Mouse (Mus musculus): ENCODE measurements around the gene Gm42674. TPM values are rescaled to one million over a fixed set of nuclear protein-coding genes. Genes with fewer than 3 reads are reported as not detected.

Gene Gm42674
- total RNA-seq, 2 experiments from 2014 or later, result not detected

DNA sequence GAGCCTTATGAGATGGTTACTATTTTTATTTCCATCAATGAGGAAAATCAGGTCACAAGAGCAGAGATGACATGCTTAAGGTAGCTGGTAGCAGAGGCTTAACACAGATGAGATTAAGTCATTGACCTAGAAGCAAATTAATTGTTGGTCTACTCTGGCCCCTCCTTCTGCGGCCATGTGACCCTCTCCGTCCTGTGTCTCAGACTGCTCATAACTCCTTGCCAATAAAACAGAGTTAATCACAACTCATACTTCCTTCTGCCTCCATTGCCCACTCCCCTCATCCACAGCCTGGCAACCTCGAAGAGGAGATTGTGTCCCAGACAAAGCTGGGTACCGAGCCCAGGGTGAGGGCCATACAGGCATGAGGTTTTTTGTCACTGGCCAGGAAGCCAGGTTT is 3.5 kb upstream of the Gm42674 start:
- no peak for DNase-seq

DNA sequence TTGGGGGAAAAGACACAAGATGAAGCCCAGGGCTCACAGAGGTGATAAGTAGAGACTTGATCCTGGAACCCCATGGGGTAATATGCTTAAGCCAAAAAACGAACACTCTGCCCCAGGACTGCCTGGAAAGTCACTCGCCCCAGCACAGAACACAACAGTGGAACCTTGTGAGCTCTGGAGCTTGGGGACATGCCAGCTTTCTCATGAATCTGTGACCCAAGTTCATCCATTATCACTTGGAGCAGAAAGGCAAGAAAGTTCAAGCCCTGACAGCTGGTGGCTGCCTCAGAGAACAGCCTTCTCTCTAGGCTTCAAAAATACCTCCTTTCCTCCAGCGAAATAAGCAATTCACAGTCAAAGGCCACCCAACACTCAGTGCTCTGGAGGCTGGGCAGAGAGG is 2.3 kb upstream of the Gm42674 start:
- no peak for DNase-seq

DNA sequence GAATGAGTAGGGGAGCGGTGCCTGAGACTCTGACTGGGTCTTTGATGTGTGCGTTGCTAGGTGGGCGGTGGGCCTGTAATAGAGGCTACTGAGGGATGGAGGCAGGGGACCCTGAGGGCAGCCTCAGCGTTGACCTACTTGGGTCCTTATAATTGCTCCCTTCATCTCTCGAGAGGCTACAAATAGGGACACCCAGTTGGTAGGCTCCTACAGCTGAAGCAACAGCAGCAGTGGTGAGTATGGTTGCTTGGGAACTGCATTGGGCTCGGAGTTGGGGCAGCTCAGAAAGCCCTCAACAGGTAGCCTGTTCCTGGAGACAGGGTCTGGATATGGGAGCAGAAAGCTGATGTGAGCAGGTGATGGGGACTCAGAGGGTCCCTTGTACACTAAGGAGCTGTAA is 1.7 kb upstream of the Gm42674 start:
- no peak for DNase-seq

DNA sequence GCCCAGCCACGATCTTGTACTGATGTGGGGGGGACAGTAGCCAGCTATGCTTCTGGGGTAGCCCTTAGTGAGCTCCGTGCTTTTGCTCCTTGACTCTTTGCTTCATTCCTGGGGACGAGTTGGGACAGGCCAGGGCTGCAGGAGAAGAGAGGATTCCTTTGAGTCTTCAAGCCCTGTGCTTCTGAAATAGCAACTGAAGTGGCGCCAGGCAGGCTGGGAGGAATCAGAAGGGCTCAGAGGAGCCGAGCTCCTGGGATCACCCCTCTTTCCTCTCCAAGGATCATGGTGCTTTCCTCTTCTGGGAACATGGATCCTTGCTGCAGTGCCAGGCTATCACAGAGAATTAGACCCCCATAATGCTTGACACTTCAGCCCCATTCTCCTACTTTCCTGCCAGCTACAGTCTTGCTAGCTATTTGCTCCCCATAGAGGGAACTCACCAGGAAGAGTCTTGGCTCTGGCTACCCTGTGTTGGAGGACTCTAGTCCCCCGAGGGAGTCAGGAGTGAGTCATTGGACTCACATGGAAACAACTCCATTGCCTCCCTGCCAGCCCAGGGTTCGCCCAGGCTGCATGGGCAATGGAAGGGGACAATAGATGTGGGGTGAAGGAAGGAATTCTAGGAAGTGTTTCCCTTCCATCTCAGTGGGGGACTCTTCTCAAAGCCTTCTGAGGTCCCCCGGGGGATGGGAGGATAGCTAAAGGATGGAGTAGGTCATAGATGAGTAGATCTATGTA is 1.1 kb upstream of the Gm42674 start:
- peak; percentile 51 for DNase-seq

DNA sequence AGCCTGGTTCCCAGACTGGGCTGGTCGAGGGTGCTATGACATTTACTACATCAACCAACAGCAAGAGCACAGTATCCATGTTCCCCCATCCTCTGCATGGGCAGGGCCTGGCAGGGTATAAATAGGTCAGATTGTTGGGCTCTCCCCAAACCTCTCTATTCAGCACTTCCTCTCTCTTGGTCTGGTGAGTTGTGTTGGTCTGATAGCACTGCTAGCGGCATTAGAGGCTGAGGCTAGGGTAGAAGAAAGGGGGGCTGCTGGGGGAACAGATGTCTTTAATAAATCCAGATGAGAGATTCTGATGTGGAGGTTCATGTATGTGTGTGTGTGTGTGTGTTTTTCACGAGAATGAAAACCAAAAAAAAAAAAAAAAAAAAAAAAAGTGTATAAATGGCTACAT is 1.9 kb downstream of the Gm42674 start, which contains the start of gene S100a4:
S100a4 (plus strand) TSS at position 149 of the 400 bp plus-strand sequence.
- DNase-seq, result no peak

DNA sequence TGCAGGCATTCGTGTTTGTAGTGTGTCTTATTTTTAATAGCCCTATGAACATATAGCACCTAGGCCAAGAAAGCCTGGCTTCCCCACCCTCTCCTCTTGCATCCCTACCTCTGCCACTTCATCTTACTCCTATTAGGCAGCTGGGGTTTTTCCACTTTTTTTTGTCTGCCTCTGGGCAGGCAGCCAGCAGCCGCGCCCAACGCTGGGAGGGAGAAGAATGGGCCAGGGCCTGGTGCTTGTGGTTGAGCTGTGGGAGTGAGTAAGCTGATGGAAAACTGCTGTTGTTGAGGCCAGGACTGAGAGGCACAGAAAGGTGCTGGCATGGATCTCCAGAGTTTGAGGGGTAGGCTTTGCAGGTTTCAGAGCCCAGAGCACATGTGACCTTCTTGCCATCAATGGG is 2.7 kb downstream of the Gm42674 start:
- DNase-seq, result peak; percentile 86

DNA sequence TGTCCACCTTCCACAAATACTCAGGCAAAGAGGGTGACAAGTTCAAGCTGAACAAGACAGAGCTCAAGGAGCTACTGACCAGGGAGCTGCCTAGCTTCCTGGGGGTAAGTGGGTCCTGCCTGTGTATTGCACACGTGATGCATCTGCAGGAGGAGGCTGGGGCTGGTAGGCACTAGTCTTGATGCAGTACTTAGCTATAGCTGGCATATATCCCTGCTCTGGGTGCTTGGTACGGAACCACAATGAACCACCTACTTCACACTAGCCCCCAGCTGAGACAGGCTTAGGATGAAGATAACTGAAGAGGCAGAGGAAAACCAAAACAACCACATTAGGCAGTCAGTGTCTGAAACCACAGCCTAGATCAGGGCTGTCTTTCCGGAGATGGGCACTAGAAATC is 3.3 kb downstream of the Gm42674 start:
- DNase-seq, result no peak

DNA sequence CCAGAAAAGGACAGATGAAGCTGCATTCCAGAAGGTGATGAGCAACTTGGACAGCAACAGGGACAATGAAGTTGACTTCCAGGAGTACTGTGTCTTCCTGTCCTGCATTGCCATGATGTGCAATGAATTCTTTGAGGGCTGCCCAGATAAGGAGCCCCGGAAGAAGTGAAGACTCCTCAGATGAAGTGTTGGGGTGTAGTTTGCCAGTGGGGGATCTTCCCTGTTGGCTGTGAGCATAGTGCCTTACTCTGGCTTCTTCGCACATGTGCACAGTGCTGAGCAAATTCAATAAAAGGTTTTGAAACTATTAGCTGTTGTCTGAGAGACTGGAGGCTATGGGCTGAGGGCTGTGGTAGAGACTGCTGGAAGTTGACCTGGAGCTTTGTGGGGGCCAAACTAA is 4.0 kb downstream of the Gm42674 start:
- no peak for DNase-seq

DNA sequence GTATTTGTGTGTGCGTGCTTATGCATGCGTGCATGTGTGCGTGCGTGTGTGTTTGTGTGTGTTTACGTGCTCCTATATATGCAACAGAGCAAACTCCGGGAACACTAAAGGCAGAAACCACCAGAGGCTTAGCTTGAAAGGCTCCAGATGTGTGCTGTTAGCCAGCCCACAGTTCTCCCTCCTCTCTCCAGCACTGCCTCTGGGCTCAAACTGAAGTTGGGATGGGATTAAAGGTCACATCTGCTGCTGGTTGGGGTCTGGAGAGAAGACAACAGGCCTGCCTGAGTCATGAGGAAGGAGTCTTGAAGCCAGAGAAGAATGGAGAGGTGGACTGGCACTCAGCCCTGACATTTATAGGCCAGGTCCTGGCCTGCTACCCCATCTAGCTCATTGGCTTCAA is 4.5 kb downstream of the Gm42674 start:
- no peak for DNase-seq

DNA sequence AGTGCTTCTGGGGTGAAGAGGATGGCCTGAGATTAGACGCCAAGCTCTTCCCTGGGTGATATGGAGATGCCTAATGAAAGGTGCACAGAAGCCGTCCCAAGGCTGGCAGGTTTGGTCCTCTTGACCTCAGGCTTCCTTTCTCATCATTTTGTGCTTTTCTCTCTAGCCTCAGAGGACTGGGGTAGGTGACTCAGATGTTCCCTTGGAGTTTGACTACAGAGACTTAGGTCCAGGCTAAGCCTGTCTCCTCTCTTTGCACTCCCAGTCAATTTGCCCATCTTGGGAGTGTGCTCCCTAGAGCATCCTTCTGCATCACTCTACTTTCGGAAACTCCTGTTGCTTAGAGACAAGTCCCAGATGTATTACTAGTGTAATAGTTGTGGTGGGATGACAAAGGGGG is 5.7 kb downstream of the Gm42674 start:
- DNase-seq, result no peak

DNA sequence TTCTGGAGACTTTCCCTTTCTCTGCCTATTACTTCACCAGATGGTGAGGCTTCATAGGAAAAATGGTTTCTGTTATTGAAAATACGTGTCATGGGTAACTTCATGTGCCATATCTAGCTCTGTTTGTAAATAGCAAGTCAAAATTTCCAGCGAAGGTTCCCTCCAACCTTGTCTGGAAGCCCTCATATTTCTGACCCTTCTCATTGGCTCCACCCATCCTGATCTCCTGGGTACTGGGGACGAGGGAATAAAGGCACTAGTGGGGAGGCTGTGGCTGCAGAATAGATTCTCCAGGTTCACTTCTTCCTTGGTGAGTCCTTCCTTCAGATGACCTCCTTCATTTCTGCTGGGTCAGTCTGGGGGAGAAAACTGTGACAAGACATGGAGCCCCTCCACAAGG is 6.5 kb downstream of the Gm42674 start, which contains the start of gene S100a5:
S100a5 (plus strand) TSS at position 301 of the 400 bp plus-strand sequence.
- DNase-seq, result no peak

DNA sequence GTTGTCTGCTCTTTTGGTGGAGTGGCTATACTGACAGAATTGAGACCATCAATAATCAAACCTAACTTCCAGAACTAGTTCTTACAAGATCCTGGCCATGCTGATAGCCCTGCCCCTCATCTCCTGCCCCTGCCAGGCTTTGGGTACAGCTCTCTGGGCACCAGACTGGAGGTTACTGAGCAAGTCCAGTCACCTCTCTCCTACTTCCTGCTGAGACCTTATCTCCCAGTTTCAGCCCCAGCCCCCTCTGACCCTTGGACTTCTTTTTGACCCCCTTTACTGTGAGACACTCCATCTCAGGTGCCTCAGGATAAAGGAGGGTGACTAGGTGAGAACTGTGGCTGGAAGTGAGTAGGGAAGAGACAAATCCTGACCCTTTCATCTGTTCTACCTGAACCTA is 7.4 kb downstream of the Gm42674 start:
- DNase-seq, result no peak

DNA sequence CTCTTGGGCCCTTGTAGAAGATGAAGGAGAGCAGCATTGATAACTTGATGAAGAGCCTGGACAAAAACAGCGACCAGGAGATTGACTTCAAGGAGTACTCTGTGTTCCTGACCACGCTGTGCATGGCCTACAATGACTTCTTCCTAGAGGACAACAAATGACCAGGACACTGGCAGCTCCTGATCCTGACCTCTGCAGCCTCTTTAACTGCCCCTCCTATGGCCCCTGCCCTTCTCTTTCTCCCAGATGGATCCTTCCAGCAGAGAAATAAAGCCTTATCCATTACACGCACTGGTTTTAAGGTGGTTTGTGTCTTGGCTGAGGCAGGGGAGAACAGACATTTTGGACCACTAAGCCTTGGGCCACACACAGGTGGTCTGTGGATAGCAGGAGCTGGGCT is 9.8 kb downstream of the Gm42674 start:
- DNase-seq, result no peak

DNA sequence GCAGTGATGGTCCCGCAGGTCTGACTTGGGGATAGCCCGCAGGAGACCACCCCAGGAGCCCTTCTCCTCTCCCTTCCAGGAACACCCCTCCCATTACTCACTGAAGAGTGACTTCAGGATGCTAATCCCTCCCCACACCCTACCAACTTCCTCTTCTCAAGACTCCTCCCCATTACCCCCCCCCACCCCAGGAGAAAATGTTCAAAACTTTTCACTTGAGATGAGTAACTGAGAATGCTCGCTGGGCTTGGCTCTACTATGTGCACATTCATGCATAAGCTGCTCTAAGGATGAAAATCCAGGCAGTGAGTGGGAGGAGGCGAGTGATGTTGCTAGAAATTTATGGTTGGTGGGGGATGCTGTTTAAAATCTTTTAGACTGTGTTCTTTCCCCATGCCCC is 10.4 kb downstream of the Gm42674 start:
- DNase-seq, result no peak

DNA sequence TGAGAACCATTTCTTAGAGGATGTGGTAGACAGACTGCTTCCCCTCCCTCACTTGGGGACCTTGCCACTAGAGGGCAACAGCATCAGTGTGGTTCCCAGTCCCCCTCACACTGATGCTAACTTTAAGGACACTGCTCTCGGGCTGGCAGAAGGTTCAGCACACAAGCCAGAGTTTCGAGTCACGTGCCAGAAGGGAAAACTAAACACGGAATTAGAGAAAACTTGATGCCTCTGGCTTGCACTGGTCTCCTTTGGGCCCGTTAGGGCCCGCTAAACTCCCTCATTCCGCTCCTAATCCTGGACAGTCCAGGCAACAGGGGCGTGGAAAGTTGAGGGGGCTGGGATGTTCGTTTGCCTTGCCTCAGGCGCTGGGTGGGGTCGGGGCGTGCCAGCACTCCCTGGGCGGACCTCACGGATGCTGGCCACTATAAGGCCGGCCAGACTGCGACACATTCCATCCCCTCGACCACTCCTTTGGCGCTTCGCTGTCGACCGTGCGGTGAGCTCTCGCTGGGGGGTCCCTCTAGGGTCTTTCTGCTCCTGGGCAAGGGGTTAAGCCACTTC is 11.1 kb downstream of the Gm42674 start, which contains the start of gene S100a6:
S100a6 (plus strand) TSS at position 155 of the 564 bp plus-strand sequence.
- DNase-seq, result peak; percentile 61

DNA sequence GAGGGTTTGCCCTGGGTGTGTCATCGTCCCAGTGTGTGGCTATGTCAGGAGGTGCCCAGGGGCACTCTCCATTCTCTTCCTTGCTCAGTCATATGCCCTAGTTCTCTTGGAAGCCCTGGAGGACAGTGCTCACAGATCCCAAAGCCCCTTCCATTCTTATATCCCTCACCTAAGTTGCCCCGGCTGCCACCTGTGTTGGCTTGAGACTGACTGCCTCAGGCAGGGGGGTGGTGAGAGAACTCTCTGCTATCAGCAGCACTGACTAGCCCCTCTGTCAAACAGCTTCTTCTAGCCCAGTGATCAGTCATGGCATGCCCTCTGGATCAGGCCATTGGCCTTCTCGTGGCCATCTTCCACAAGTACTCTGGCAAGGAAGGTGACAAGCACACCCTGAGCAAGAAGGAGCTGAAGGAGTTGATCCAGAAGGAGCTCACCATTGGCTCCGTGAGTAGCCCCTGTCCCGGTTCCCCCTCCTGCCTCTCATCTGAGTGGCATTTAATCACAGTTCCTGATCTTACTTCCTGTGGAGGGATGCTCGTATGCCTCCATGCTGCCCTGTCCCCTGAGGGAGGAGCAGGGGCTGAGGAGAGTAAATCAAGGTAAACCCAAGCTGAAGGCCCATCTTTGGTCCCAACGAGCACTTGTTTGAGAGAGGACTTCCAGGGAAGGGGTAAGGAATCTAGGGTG is 11.9 kb downstream of the Gm42674 start:
- no peak for DNase-seq

DNA sequence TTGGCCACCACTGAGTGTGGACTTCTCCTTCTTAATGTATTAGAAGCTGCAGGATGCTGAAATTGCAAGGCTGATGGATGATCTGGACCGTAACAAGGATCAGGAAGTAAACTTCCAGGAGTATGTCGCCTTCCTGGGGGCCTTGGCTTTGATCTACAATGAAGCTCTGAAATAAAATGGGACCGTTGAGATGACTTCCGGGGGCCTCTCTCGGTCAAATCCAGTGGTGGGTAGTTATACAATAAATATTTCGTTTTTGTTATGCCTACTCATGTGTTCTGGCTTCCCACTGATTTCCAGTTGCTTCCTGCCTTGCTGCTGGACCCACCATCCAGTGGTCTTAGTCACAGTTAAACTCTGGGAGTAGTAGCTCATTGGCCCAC is 12.4 kb downstream of the Gm42674 start:
- no peak for DNase-seq

DNA sequence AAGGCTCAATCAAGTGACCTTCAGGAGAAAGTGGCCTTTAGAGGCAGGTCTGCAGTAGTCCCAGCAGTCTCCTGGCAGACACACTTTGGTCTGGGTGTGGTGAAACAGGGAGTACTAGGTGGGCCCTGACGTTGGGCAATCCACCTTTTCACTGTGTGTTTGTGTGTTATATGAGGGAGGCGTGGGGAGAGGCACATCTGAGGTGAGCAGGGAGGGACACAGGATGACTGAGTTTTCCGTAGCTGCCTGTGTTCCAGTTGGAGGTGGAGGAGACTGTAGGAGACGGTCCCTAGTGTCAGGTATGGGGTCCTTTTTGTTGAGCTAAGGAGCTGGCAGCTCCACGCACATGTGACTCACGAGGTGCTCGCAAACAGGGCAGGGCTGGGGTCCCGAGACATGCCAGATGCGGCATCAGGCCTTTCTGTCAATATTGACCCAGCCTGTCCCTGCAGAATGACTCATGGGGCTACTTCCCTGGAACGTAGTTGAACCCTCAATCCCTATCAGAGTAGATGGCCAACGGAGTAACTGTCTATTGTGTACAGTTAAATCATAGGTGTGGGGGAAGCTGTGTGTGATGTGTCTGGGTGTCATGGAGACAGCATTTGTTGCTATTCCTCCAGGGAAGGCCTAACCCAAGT is 13.0 kb downstream of the Gm42674 start:
- no peak for DNase-seq

DNA sequence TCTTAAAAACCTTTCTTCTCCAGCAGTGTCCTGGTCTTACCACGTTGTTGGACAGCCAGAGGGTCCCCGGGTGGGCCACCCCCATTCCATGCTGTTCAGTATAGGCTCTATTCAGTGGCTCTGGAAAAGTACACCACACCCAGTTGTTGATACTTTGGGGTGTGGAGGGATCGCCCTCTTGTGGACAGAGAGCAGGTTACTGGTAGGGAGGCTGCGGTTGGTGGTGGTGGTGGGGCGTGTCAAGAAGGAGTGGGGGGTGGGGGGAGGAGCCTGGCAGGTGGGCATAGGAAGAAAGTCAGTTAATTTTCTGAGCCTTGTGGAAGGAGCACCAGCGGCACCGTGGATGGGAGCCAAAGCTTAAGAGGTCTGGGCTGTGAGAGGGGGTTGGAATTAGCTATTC is 13.7 kb downstream of the Gm42674 start:
- DNase-seq, result peak; percentile 84

DNA sequence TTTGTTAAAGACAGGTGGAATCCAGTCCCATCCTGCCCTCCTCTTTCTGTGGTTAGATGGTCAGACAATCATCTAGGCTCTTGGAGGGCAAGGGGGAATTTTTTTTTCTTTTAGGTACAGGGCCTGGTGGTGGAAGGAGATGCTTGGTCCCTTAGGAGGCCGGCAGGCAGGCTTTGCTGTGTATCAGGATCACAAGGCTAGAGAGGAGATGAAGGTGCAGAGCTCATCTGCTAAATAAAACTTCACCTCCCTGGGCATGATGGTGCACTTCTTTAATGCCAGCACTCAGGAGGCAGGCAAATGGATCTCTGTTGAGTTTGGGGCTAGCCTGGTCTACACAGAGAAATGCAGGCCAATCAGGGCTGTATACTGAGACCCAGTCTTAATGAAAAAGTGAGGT is 14.2 kb downstream of the Gm42674 start:
- no peak for DNase-seq

DNA sequence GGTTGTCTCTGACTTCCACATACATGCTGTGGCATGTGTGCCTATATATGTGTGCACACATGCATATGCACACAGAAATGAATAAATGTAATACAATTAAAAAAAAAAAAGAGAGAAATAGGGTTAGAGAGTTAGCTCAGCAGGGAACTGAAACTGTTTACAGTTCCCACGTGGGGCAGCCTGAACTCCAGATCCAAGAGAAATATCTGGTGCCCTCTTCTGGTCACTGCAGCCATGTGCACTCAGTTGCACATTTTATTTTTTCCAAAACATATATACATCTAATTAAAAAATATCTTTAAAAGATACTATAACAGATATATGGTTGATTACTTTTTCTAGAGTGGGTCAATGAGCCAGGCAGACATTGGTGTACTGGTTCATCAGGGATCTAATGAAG is 15.9 kb downstream of the Gm42674 start:
- no peak for DNase-seq

DNA sequence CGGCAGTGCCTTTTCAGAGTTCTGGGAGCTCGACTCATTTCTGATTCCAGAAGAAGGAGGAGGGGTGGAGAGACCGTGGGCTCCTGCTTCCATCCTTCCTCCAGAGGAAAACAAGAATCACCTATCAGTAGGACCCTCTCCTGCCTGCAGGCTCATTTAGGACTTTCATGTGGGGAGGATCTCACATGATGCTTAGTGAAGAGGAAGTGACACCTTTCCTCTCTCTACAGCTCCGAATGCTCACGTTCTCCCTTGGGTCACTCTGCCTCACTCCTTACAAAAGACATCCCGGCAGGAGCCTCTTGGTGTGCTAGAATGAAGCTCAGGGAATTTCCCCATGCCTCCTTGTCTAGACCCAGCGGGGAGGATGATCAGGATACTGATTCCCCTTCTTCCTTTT is 19.8 kb downstream of the Gm42674 start:
- no peak for DNase-seq

DNA sequence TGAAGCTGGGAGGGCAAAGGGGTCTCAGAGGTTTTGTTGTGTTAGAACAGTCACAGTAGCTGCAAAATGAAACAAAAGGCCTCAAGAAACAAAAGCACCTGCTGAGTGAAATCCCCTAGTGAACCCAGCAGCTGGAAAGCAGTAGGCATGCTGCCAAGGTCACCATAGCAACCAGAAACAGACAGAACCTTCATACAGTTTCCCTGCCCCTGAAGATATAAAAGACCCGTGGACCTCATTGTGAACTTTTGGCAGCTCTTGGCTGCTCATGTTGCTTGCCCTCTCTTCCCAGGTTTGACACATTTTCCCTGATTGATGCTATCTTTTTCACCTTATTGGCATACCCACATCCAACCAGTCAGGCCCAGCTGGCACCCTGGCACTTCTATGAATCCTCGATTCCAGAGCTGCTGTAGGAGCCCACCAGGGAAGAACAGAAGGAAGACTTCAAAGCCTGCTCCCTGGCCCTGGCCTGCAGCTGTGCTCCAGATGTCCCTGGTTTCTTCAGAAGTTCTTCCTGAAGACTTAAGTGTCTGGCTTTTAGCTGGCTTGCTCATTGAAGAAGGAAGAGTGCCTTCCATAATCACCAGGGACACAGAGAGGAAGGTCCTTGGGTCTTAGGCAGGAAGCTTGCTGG is 21.8 kb downstream of the Gm42674 start:
- peak; percentile 80 for DNase-seq

Data from adrenal gland, postnatal 10 days (tissue).